Mouse (Mus musculus) thymus, adult 2 months (tissue): ENCODE measurements around the gene Gm20388.

Source experiments
- CTCF ChIP-seq: fragments of 200-500 bp; IDR thresholded peaks from 2 replicates; pipeline ENCODE4 v1.5.1; 2012; ENCODE audit warnings: mild to moderate bottlenecking, control low read depth, low read length, moderate library complexity, borderline replicate concordance; ENCODE audit not compliant: control insufficient read depth, poor library complexity, insufficient read depth; ENCODE audit errors: extremely low read depth
- POLR2A ChIP-seq: fragments of 200-500 bp; IDR thresholded peaks from 2 replicates; pipeline ENCODE4 v1.6.1; 2012; ENCODE audit warnings: mild to moderate bottlenecking, low read length, control low read depth, moderate library complexity; ENCODE audit not compliant: control insufficient read depth, poor library complexity, insufficient read depth; ENCODE audit errors: extremely low read depth

- TF ChIP-seq CTCF (no peak), POLR2A (no peak)
Measured at GRCm38 (mm10) chr8:120050376-120050775, 139.7 kb downstream of the Gm20388 start.
